Mouse (Mus musculus) liver, postnatal 0 days (tissue): ENCODE results near the gene Tbx2. TPM values are rescaled to one million over a fixed set of nuclear protein-coding genes. Genes with fewer than 3 reads are reported as not detected.

Experiments used
- ATAC-seq: fragments of 200-750 bp; cut with Nextera tagmentation; 2 replicates; pipeline ENCODE4 v1.8.0; 2017; ENCODE audit warnings: mild to moderate bottlenecking, moderate library complexity
- DNase-seq: peaks from one replicate; pipeline ENCODE4 v3.0.0-alpha.2; 2016
- H3K27ac ChIP-seq: fragments of 300-500 bp; sonication (generic); 2 replicates; pipeline ENCODE4 v1.5.1; 2014; ENCODE audit warnings: antibody characterized with exemption, moderate library complexity, mild to moderate bottlenecking, low read depth
- H3K27me3 ChIP-seq: fragments of 300-500 bp; sonication (generic); 2 replicates; pipeline ENCODE4 v1.6.1; 2014; ENCODE audit warnings: low read length, control low read depth, mixed read lengths; ENCODE audit not compliant: insufficient read depth
- H3K36me3 ChIP-seq: fragments of 300-500 bp; sonication (generic); replicated peaks from 2 replicates; pipeline ENCODE4 v1.6.1; 2014; ENCODE audit warnings: mild to moderate bottlenecking, control low read depth, low read length, moderate library complexity, mixed read lengths; ENCODE audit not compliant: insufficient read depth
- H3K4me1 ChIP-seq: fragments of 300-500 bp; sonication (generic); 2 replicates; pipeline ENCODE4 v1.6.1; 2014; ENCODE audit warnings: antibody characterized with exemption, mild to moderate bottlenecking, control low read depth; ENCODE audit not compliant: insufficient read depth
- H3K4me2 ChIP-seq: fragments of 300-500 bp; sonication (generic); 2 replicates; pipeline ENCODE4 v1.6.1; 2014; ENCODE audit warnings: low read depth, mild to moderate bottlenecking, low read length, moderate library complexity, mixed read lengths
- H3K4me3 ChIP-seq: fragments of 300-500 bp; sonication (generic); 2 replicates; pipeline ENCODE4 v1.5.1; 2014; ENCODE audit warnings: low read depth, low read length
- H3K9ac ChIP-seq: fragments of 300-500 bp; sonication (generic); replicated peaks from 2 replicates; pipeline ENCODE4 v1.6.1; 2014; ENCODE audit warnings: mild to moderate bottlenecking, moderate library complexity
- H3K9me3 ChIP-seq: fragments of 300-500 bp; sonication (generic); 2 replicates; pipeline ENCODE4 v1.6.1; 2016; ENCODE audit warnings: mild to moderate bottlenecking, control low read depth, low read length, mixed read lengths
- CTCF ChIP-seq: sonication (generic); IDR thresholded peaks from 2 replicates; pipeline ENCODE4 v1.5.1; 2016; ENCODE audit warnings: antibody characterized with exemption, low read depth
- EP300 ChIP-seq: IDR thresholded peaks from 2 replicates; pipeline ENCODE4 v1.6.1; 2016; ENCODE audit warnings: antibody characterized with exemption, low read depth, mild to moderate bottlenecking
- whole genome bisulfite sequencing: fragments of 180-500 bp; shearing (Covaris S2); extraction: QIAGEN DNeasy Blood & Tissue Kit; methylation state at CpG from one replicate; pipeline ENCODE4 v1.1.7; 2014; ENCODE audit not compliant: insufficient replicate concordance; 5-methylcytosine and 5-hydroxymethylcytosine counted together
- polyA plus RNA-seq: library from polyadenylated mRNA; unstranded; fragments of >200 nt; fragmentation: Nextera tagmentation; extraction: Ambion mirVana; gene quantifications from 2 replicates; pipeline ENCODE4 v1.2.1, GENCODE M21; 2015

The Tbx2 gene
- polyA plus RNA-seq, 1 experiment from 2014 or later = 0.66 TPM

GRCm38 (mm10) chr11:85833761-85834385 is 1.5 kb downstream of the Tbx2 start:
- Histone ChIP-seq H3K4me2 (peak overlapping the region; percentile 62), H3K4me1 (peaks cover 15% of the 10 kb centered on the region), H3K27me3 (peaks cover 96% of the 10 kb centered on the region), H3K4me3 (peak overlapping the region; percentile 52), H3K9me3 (no peaks in the 10 kb centered on the region), H3K27ac (no peak overlapping the region), H3K36me3 (no peaks in the 10 kb centered on the region), H3K9ac (peak overlapping the region; percentile 57)
- DNase-seq (no peak), ATAC-seq (no peak)
- TF ChIP-seq CTCF (no peak), EP300 (no peak)
- 5% methylated on average over 11 of the region's 11 CpGs for WGBS

GRCm38 (mm10) chr11:85834386-85834931 is 2.1 kb downstream of the Tbx2 start:
- Histone ChIP-seq H3K9ac (peak overlapping the region; percentile 38), H3K27ac (no peak overlapping the region), H3K4me3 (peak overlapping the region; percentile 52), H3K9me3 (no peaks in the 10 kb centered on the region), H3K36me3 (no peaks in the 10 kb centered on the region), H3K4me2 (peak overlapping the region; percentile 62), H3K4me1 (peaks cover 12% of the 10 kb centered on the region), H3K27me3 (peaks cover 96% of the 10 kb centered on the region)
- DNase-seq = no peak
- no peak for TF ChIP-seq CTCF
- no peak for TF ChIP-seq EP300
- WGBS = 12% methylated on average over 17 of the region's 17 CpGs
- no peak for ATAC-seq

GRCm38 (mm10) chr11:85835001-85835752 is 2.8 kb downstream of the Tbx2 start:
- no peaks in the 10 kb centered on the region for H3K36me3 ChIP-seq
- H3K9ac ChIP-seq = 0 out of 2 replicates have a peak overlapping the region, but pooled peaks have one; percentile 8
- TF ChIP-seq EP300 (no peak), CTCF (no peak)
- peaks cover 10% of the 10 kb centered on the region for H3K4me1 ChIP-seq
- WGBS = 17% methylated on average over 9 of the region's 9 CpGs
- H3K4me3 ChIP-seq = peak overlapping the region; percentile 52; the same call in 1 of the 2 replicates
- peaks cover 96% of the 10 kb centered on the region for H3K27me3 ChIP-seq
- DNase-seq (no peak), ATAC-seq (no peak)
- peak overlapping the region; percentile 20 for H3K4me2 ChIP-seq
- H3K27ac ChIP-seq = no peak overlapping the region
- no peaks in the 10 kb centered on the region for H3K9me3 ChIP-seq

GRCm38 (mm10) chr11:85835753-85836522 is 3.6 kb downstream of the Tbx2 start:
- Histone ChIP-seq H3K27me3 (peaks cover 96% of the 10 kb centered on the region), H3K4me3 (no peak overlapping the region), H3K9me3 (no peaks in the 10 kb centered on the region), H3K36me3 (no peaks in the 10 kb centered on the region), H3K9ac (no peak overlapping the region), H3K27ac (no peak overlapping the region), H3K4me2 (no peak overlapping the region), H3K4me1 (peaks cover 10% of the 10 kb centered on the region)
- WGBS = 15% methylated on average over 16 of the region's 16 CpGs
- TF ChIP-seq CTCF = no peak
- TF ChIP-seq EP300 = no peak
- no peak for DNase-seq
- ATAC-seq = no peak

GRCm38 (mm10) chr11:85836523-85837290 is 4.4 kb downstream of the Tbx2 start:
- H3K27me3 ChIP-seq = peaks cover 96% of the 10 kb centered on the region
- H3K27ac ChIP-seq = no peak overlapping the region
- TF ChIP-seq CTCF = no peak
- TF ChIP-seq EP300 = no peak
- WGBS = 8% methylated on average over 32 of the region's 32 CpGs
- ATAC-seq = no peak
- H3K4me3 ChIP-seq = peak overlapping the region; percentile 19; the same call in 1 of the 2 replicates
- H3K9me3 ChIP-seq = no peaks in the 10 kb centered on the region
- H3K4me2 ChIP-seq = no peak overlapping the region; the same call in 1 of the 2 replicates
- no peak for DNase-seq
- peaks cover 11% of the 10 kb centered on the region for H3K4me1 ChIP-seq
- no peak overlapping the region for H3K9ac ChIP-seq
- no peaks in the 10 kb centered on the region for H3K36me3 ChIP-seq
